In the genomic region with DNA sequence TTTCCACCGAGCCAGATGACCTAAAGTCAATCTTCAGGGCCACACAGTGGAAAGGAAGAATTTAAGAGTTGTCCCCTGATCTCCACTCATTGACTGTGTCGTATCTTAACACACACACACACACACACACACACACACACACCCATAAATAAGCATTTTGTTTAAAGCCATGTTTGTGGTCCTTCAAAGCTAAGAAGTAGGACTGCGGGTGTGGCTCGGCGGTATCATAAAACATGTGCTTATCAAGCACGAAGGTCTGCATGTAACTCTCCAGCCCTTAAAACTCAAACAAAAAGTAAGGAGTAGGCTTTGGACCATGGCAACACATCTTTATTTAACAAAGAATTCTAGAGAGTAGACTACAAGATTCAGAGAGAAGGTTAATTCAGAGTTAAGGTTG, we compare ENCODE assay signal across 20 mouse cellular contexts. TPM values are rescaled to one million over a fixed set of nuclear protein-coding genes. Genes with fewer than 3 reads are reported as not detected.
DNase-seq lines count a peak whose midpoint lies in the region; ATAC-seq lines count a peak whose summit lies in the region.
"Had no signal": no experiment of that assay in that cellular context is flagged by ENCODE, and none has a peak within 500 bp of the region (broad histone marks: within the 10 kb centered on the region; RNA-seq: fewer than 3 reads in every experiment).

No protein-coding gene starts in this region.

- no peaks in the 10 kb centered on the region for H3K36me3 ChIP-seq in heart, embryonic 12.5 days
- no peaks in the 10 kb centered on the region for H3K36me3 ChIP-seq in liver, embryonic 11.5 days (ENCODE audit: control insufficient read depth, insufficient read depth, low read length)
- H3K36me3 ChIP-seq: hindbrain, embryonic 12.5 days; limb, embryonic 15.5 days; midbrain, embryonic 15.5 days had no signal

- no peak overlapping the region for H3K4me2 ChIP-seq in heart, embryonic 12.5 days
- peak overlapping the region; percentile 24 for H3K4me2 ChIP-seq in liver, embryonic 11.5 days
- H3K4me2 ChIP-seq: hindbrain, embryonic 12.5 days; limb, embryonic 15.5 days; midbrain, embryonic 15.5 days had no signal

- no peaks in the 10 kb centered on the region for H3K9me3 ChIP-seq in heart, embryonic 12.5 days (replicated peaks)
- H3K9me3 ChIP-seq in liver, embryonic 11.5 days (ENCODE audit: control insufficient read depth, low read length) = no peaks in the 10 kb centered on the region
- H3K9me3 ChIP-seq: hindbrain, embryonic 12.5 days; limb, embryonic 15.5 days; midbrain, embryonic 15.5 days had no signal

- no peaks in the 10 kb centered on the region for H3K27me3 ChIP-seq in heart, embryonic 12.5 days (replicated peaks)
- no peaks in the 10 kb centered on the region for H3K27me3 ChIP-seq in liver, embryonic 11.5 days (replicated peaks; ENCODE audit: control insufficient read depth, insufficient read depth, low read length)
- H3K27me3 ChIP-seq: hindbrain, embryonic 12.5 days; limb, embryonic 15.5 days; megakaryocyte, embryonic 14.5 days; midbrain, embryonic 15.5 days had no signal

- H3K4me3 ChIP-seq in heart, embryonic 12.5 days = no peak overlapping the region
- H3K4me3 ChIP-seq in liver, embryonic 11.5 days (ENCODE audit: low read depth, low read length) = no peak overlapping the region
- H3K4me3 ChIP-seq: hindbrain, embryonic 12.5 days; limb, embryonic 15.5 days; megakaryocyte, embryonic 14.5 days; midbrain, embryonic 15.5 days had no signal

- ATAC-seq in heart, embryonic 12.5 days (ENCODE audit: insufficient number of reproducible peaks, low FRiP score) = peak; percentile 55
- ATAC-seq in liver, embryonic 11.5 days (replicated peaks; ENCODE audit: low FRiP score) = peak; percentile 79
- ATAC-seq in megakaryocyte progenitor cell, adult 5-6 weeks (replicated peaks; ENCODE audit: poor library complexity) = peak; percentile 70
- ATAC-seq: forebrain, postnatal 0 days; midbrain, embryonic 15.5 days had no signal

- H3K9ac ChIP-seq in heart, embryonic 12.5 days = no peak overlapping the region
- H3K9ac ChIP-seq in liver, embryonic 11.5 days (ENCODE audit: low read depth, low read length) = peak overlapping the region; percentile 21
- H3K9ac ChIP-seq: forebrain, postnatal 0 days; hindbrain, embryonic 12.5 days; limb, embryonic 15.5 days; midbrain, embryonic 15.5 days had no signal

- WGBS in heart, embryonic 12.5 days = 76% methylated on average over 6 of the region's 6 CpGs
- WGBS in liver, embryonic 11.5 days = 54% methylated on average over 6 of the region's 6 CpGs

- intact Hi-C loops in heart, postnatal 36 days (cut with DNase I) = loop anchor here (2.0 kb wide), 2 partner anchors 260 to 402 kb away; no protein-coding TSS in a partner anchor

- no peak for DNase-seq in heart, postnatal 36 days
- DNase-seq in c-Kit-negative CD71-positive TER-119-positive erythroid progenitor cells, embryonic 14.5 days (ENCODE audit: low read depth, low spot score) = peak; percentile 68
- DNase-seq in liver, embryonic 11.5 days (ENCODE audit: low spot score) = no peak
- DNase-seq in natural killer cell, adult 2 months (ENCODE audit: low spot score in 2 of 2) = no peak
- no peak for DNase-seq in urinary bladder, postnatal 36 days (ENCODE audit: low spot score in 2 of 2)
- no peak for DNase-seq in urinary bladder, postnatal 14 days (ENCODE audit: low spot score)
- DNase-seq: adrenal gland, postnatal 36 days; cerebellum, adult 9-10 months; forebrain, postnatal 0 days; kidney, adult 9 months; kidney, postnatal 36 days; lung, postnatal 10 days; right cerebral cortex, postnatal 4 days; thymus, postnatal 36 days had no signal

- H3K4me1 ChIP-seq in heart, embryonic 12.5 days (replicated peaks) = peaks cover 5% of the 10 kb centered on the region; the same call in 1 of the 2 replicates
- H3K4me1 ChIP-seq in liver, embryonic 11.5 days (replicated peaks; ENCODE audit: control insufficient read depth, insufficient read depth, low read length) = peaks cover 25% of the 10 kb centered on the region
- H3K4me1 ChIP-seq: hindbrain, embryonic 12.5 days; midbrain, embryonic 15.5 days had no signal

- H3K27ac ChIP-seq in heart, embryonic 12.5 days (ENCODE audit: poor library complexity, severe bottlenecking) = no peak overlapping the region
- peak overlapping the region; percentile 93 for H3K27ac ChIP-seq in liver, embryonic 11.5 days (ENCODE audit: low read depth, low read length)
- H3K27ac ChIP-seq: hindbrain, embryonic 12.5 days; limb, embryonic 15.5 days; midbrain, embryonic 15.5 days had no signal

RNA-seq across cellular contexts. Expression of a gene that starts 8.4 kb away (rescaled TPM):
- polyA plus RNA-seq in heart, embryonic 12.5 days (2016; fragmentation: Nextera tagmentation; extraction: Ambion mirVana) = 106 and 107 TPM in 2 replicates
- 10 to 100 TPM; 36.6 to 42.8 TPM for total RNA-seq in heart, postnatal 36 days (2021)
- polyA plus RNA-seq in liver, embryonic 11.5 days (2014; fragmentation: Nextera tagmentation; extraction: Ambion mirVana) = 74.2 and 82.2 TPM in 2 replicates
- total RNA-seq in megakaryocyte progenitor cell, adult 5-6 weeks (2015) = 105 and 107 TPM in 2 replicates
- 42.0 and 51.7 TPM in 2 replicates for total RNA-seq in megakaryocyte progenitor cell, adult 5-6 weeks (2017)

RNA-seq across cellular contexts. Expression of a gene that starts 13.4 kb away (rescaled TPM):
- polyA plus RNA-seq in heart, embryonic 12.5 days (2016; fragmentation: Nextera tagmentation; extraction: Ambion mirVana) = 14.7 and 16.1 TPM in 2 replicates
- total RNA-seq in heart, postnatal 36 days (2021) = 10 to 100 TPM; 32.7 to 34.8 TPM
- polyA plus RNA-seq in liver, embryonic 11.5 days (2014; fragmentation: Nextera tagmentation; extraction: Ambion mirVana) = 11.4 and 13.4 TPM in 2 replicates
- total RNA-seq in megakaryocyte progenitor cell, adult 5-6 weeks (2015) = 10.1 and 12.5 TPM in 2 replicates
- total RNA-seq in megakaryocyte progenitor cell, adult 5-6 weeks (2017) = 9.9 and 11.9 TPM in 2 replicates

RNA-seq across cellular contexts. Expression of a gene that starts 14.3 kb away (rescaled TPM):
- polyA plus RNA-seq in heart, embryonic 12.5 days (2016; fragmentation: Nextera tagmentation; extraction: Ambion mirVana) = 0.36 and 0.54 TPM in 2 replicates
- total RNA-seq in heart, postnatal 36 days (2021) = under 1 TPM; 0.27 to 0.31 TPM
- 0.48 and 0.65 TPM in 2 replicates for polyA plus RNA-seq in liver, embryonic 11.5 days (2014; fragmentation: Nextera tagmentation; extraction: Ambion mirVana)
- 0.39 TPM in 1 of 2 replicates, not detected in the other for total RNA-seq in megakaryocyte progenitor cell, adult 5-6 weeks (2015)
- 0.14 and 0.92 TPM in 2 replicates for total RNA-seq in megakaryocyte progenitor cell, adult 5-6 weeks (2017)
